Mouse (Mus musculus) embryonic fibroblast, embryonic 13.5 days (primary cell): Measurements from ENCODE around the gene Trp73.

Experiments
- CTCF ChIP-seq: IDR thresholded peaks from 2 replicates; pipeline ENCODE4 v1.5.1; 2011; ENCODE audit warnings: mild to moderate bottlenecking, control low read depth, low read length, moderate library complexity, borderline replicate concordance; ENCODE audit not compliant: insufficient read depth
- POLR2A ChIP-seq: IDR thresholded peaks from 2 replicates; pipeline ENCODE4 v1.6.1; 2011; ENCODE audit warnings: low read depth, mild to moderate bottlenecking, control low read depth, low read length, moderate library complexity

GRCm38 (mm10) chr4:154071941-154072340 lies 68.1 kb downstream of the Trp73 start:
- TF ChIP-seq POLR2A (no peak), CTCF (no peak)
